Mouse (Mus musculus) hindbrain, embryonic 11.5 days (tissue): ENCODE data around the gene Prpsap1. TPM values are rescaled to one million over a fixed set of nuclear protein-coding genes. Genes with fewer than 3 reads are reported as not detected.
A peak's percentile ranks its signal among the peaks of the same experiment; 100 is the strongest.

Experiments used
- ATAC-seq: fragments of 200-750 bp; cut with Nextera tagmentation; 2 replicates; pipeline ENCODE4 v1.8.0; 2017; ENCODE audit warnings: mild to moderate bottlenecking, moderate TSS enrichment, moderate library complexity; ENCODE audit not compliant: low FRiP score
- DNase-seq: peaks from one replicate; pipeline ENCODE4 v3.0.0-alpha.2; 2015; ENCODE audit warnings: low spot score
- H3K27ac ChIP-seq: fragments of 300-500 bp; sonication (generic); 2 replicates; pipeline ENCODE4 v1.5.1; 2014; ENCODE audit warnings: mild to moderate bottlenecking, low read depth, low read length
- H3K27me3 ChIP-seq: fragments of 300-500 bp; sonication (generic); 2 replicates; pipeline ENCODE4 v1.6.1; 2014; ENCODE audit warnings: mild to moderate bottlenecking, low read length, moderate library complexity, mixed read lengths; ENCODE audit not compliant: control insufficient read depth, insufficient read depth
- H3K36me3 ChIP-seq: fragments of 300-500 bp; sonication (generic); 2 replicates; pipeline ENCODE4 v1.6.1; 2014; ENCODE audit warnings: mild to moderate bottlenecking, low read length, moderate library complexity, mixed read lengths; ENCODE audit not compliant: control insufficient read depth, insufficient read depth
- H3K4me1 ChIP-seq: fragments of 300-500 bp; sonication (generic); replicated peaks from 2 replicates; pipeline ENCODE4 v1.6.1; 2014; ENCODE audit warnings: low read length, mixed read lengths; ENCODE audit not compliant: control insufficient read depth, insufficient read depth
- H3K4me2 ChIP-seq: fragments of 300-500 bp; sonication (generic); replicated peaks from 2 replicates; pipeline ENCODE4 v1.6.1; 2014; ENCODE audit warnings: mild to moderate bottlenecking, low read depth, low read length
- H3K4me3 ChIP-seq: fragments of 300-500 bp; sonication (generic); 2 replicates; pipeline ENCODE4 v1.5.1; 2014; ENCODE audit warnings: low read depth, low read length
- H3K9ac ChIP-seq: fragments of 300-500 bp; sonication (generic); 2 replicates; pipeline ENCODE4 v1.6.1; 2014; ENCODE audit warnings: low read depth, low read length
- H3K9me3 ChIP-seq: fragments of 300-500 bp; sonication (generic); 2 replicates; pipeline ENCODE4 v1.6.1; 2016; ENCODE audit warnings: low read length; ENCODE audit not compliant: control insufficient read depth
- WGBS: fragments of 180-500 bp; shearing (Covaris S2); extraction: QIAGEN DNeasy Blood & Tissue Kit; methylation state at CpG from one replicate; pipeline ENCODE4 v1.1.7; 2014; 5-methylcytosine and 5-hydroxymethylcytosine counted together
- polyA plus RNA-seq: library from polyadenylated mRNA; unstranded; fragments of >200 nt; fragmentation: Nextera tagmentation; extraction: Ambion mirVana; gene quantifications from 2 replicates; pipeline ENCODE4 v1.2.1, GENCODE M21; 2014

The Prpsap1 gene
- polyA plus RNA-seq, 1 experiment from 2014 or later, result 169 TPM

GRCm38 (mm10) chr11:116433356-116434286 lies 60.4 kb downstream of the Prpsap1 start, which contains the start of gene Ubald2:
Gene Ubald2, plus strand, starts transcription at chr11:116434094.
- Histone ChIP-seq H3K4me2 (peak within 1 kb of the TSS; percentile 86), H3K9ac (peak within 1 kb of the TSS; percentile 96), H3K4me1 (peaks cover 16% of the 10 kb centered on the region), H3K9me3 (no peaks in the 10 kb centered on the region), H3K27ac (peak within 1 kb of the TSS; percentile 94), H3K36me3 (0 out of 2 replicates have a peak, but pooled peaks cover 4% of the 10 kb centered on the region), H3K27me3 (no peaks in the 10 kb centered on the region), H3K4me3 (peak within 1 kb of the TSS; percentile 97)
- 2% methylated on average over 47 of the region's 66 CpGs for WGBS
- peak; percentile 97 for ATAC-seq
- peak; percentile 98 for DNase-seq

GRCm38 (mm10) chr11:116432593-116433355 lies 61.2 kb downstream of the Prpsap1 start:
- H3K4me1 ChIP-seq, result peaks cover 16% of the 10 kb centered on the region
- ATAC-seq, result no peak
- no peak overlapping the region for H3K9ac ChIP-seq
- no peaks in the 10 kb centered on the region for H3K9me3 ChIP-seq
- no peak overlapping the region for H3K4me3 ChIP-seq
- H3K27ac ChIP-seq, result no peak overlapping the region
- WGBS, result 66% methylated on average over 8 of the region's 8 CpGs
- 0 out of 2 replicates have a peak, but pooled peaks cover 4% of the 10 kb centered on the region for H3K36me3 ChIP-seq
- no peak for DNase-seq
- no peak overlapping the region for H3K4me2 ChIP-seq
- H3K27me3 ChIP-seq, result no peaks in the 10 kb centered on the region

- Histone ChIP-seq H3K9me3 (no peaks in the 10 kb centered on the region), H3K4me3 (no peak overlapping the region), H3K27me3 (no peaks in the 10 kb centered on the region), H3K27ac (no peak overlapping the region), H3K9ac (no peak overlapping the region; the same call in 1 of the 2 replicates), H3K4me2 (no peak overlapping the region), H3K36me3 (0 out of 2 replicates have a peak, but pooled peaks cover under 1% of the 10 kb centered on the region), H3K4me1 (peaks cover 12% of the 10 kb centered on the region)
- 58% methylated on average over 6 of the region's 6 CpGs for WGBS
- ATAC-seq (no peak), DNase-seq (no peak)
Observed at GRCm38 (mm10) chr11:116432127-116432526, 61.9 kb downstream of the Prpsap1 start.

GRCm38 (mm10) chr11:116431428-116432077 lies 62.4 kb downstream of the Prpsap1 start:
- Histone ChIP-seq H3K36me3 (no peaks in the 10 kb centered on the region), H3K4me3 (no peak overlapping the region), H3K27me3 (no peaks in the 10 kb centered on the region), H3K27ac (no peak overlapping the region), H3K4me1 (peaks cover 7% of the 10 kb centered on the region), H3K4me2 (no peak overlapping the region), H3K9ac (no peak overlapping the region; the same call in 1 of the 2 replicates), H3K9me3 (no peaks in the 10 kb centered on the region)
- DNase-seq (no peak), ATAC-seq (no peak)
- 51% methylated on average over 11 of the region's 11 CpGs for WGBS

GRCm38 (mm10) chr11:116430723-116431427 lies 63.1 kb downstream of the Prpsap1 start:
- H3K36me3 ChIP-seq, result no peaks in the 10 kb centered on the region
- H3K4me1 ChIP-seq, result peaks cover 2% of the 10 kb centered on the region
- H3K9me3 ChIP-seq, result no peaks in the 10 kb centered on the region
- WGBS, result 48% methylated on average over 22 of the region's 22 CpGs
- no peak overlapping the region for H3K4me3 ChIP-seq
- no peaks in the 10 kb centered on the region for H3K27me3 ChIP-seq
- ATAC-seq, result no peak
- DNase-seq, result no peak
- H3K27ac ChIP-seq, result no peak overlapping the region
- H3K4me2 ChIP-seq, result no peak overlapping the region
- H3K9ac ChIP-seq, result no peak overlapping the region

- no peaks in the 10 kb centered on the region for H3K36me3 ChIP-seq
- H3K9me3 ChIP-seq, result no peaks in the 10 kb centered on the region
- no peak overlapping the region for H3K9ac ChIP-seq
- no peaks in the 10 kb centered on the region for H3K27me3 ChIP-seq
- H3K27ac ChIP-seq, result no peak overlapping the region
- no peak for DNase-seq
- H3K4me1 ChIP-seq, result no peaks in the 10 kb centered on the region; the same call in 1 of the 2 replicates
- WGBS, result 84% methylated on average over 9 of the region's 9 CpGs
- H3K4me2 ChIP-seq, result no peak overlapping the region
- no peak overlapping the region for H3K4me3 ChIP-seq
- no peak for ATAC-seq
Observed at GRCm38 (mm10) chr11:116429862-116430613, 64.0 kb downstream of the Prpsap1 start.

- H3K9me3 ChIP-seq, result no peaks in the 10 kb centered on the region
- no peak overlapping the region for H3K4me3 ChIP-seq
- H3K4me1 ChIP-seq, result no peaks in the 10 kb centered on the region; the same call in 1 of the 2 replicates
- ATAC-seq (no peak), DNase-seq (no peak)
- 53% methylated on average over 11 of the region's 13 CpGs for WGBS
- no peak overlapping the region for H3K4me2 ChIP-seq
- H3K27ac ChIP-seq, result no peak overlapping the region
- H3K36me3 ChIP-seq, result no peaks in the 10 kb centered on the region
- H3K9ac ChIP-seq, result no peak overlapping the region
- no peaks in the 10 kb centered on the region for H3K27me3 ChIP-seq
Observed at GRCm38 (mm10) chr11:116428872-116429859, 64.8 kb downstream of the Prpsap1 start.
